Mouse (Mus musculus) lung, adult 2 months (tissue): ENCODE results near the gene Tbc1d30. TPM values are rescaled to one million over a fixed set of nuclear protein-coding genes. Genes with fewer than 3 reads are reported as not detected.

Source experiments
- DNase-seq: peaks from one replicate; pipeline ENCODE4 v3.0.0; 2022
- H3K4me1 ChIP-seq: fragments of 200-500 bp; 2 replicates; pipeline ENCODE4 v1.6.1; 2011; ENCODE audit warnings: low read length; ENCODE audit not compliant: control insufficient read depth, insufficient read depth
- H3K4me3 ChIP-seq: fragments of 200-500 bp; replicated peaks from 2 replicates; pipeline ENCODE3; 2011; ENCODE audit warnings: low read depth, mild to moderate bottlenecking, control low read depth, low read length; ENCODE audit errors: extremely low read depth
- CTCF ChIP-seq: fragments of 200-500 bp; IDR thresholded peaks from 2 replicates; pipeline ENCODE4 v1.5.1; 2011; ENCODE audit warnings: mild to moderate bottlenecking, low read length, control low read depth; ENCODE audit not compliant: insufficient read depth
- POLR2A ChIP-seq: fragments of 200-500 bp; IDR thresholded peaks from 2 replicates; pipeline ENCODE4 v1.6.1; 2011; ENCODE audit warnings: low read depth, mild to moderate bottlenecking, control low read depth, low read length, borderline replicate concordance; ENCODE audit errors: extremely low read depth
- WGBS: fragments of 180-500 bp; shearing (Covaris S2); methylation state at CpG from one replicate; pipeline ENCODE4 v1.1.7; 2018; 5-methylcytosine and 5-hydroxymethylcytosine counted together
- polyA plus RNA-seq: library from polyadenylated mRNA; depleted of rRNA; stranded (reverse); fragments of >200 nt; gene quantifications from 2 replicates; pipeline ENCODE4 v1.2.3, GENCODE M21; 2012; rRNA removed

The Tbc1d30 gene
- polyA plus RNA-seq, 1 experiment = 14.1 TPM

DNA sequence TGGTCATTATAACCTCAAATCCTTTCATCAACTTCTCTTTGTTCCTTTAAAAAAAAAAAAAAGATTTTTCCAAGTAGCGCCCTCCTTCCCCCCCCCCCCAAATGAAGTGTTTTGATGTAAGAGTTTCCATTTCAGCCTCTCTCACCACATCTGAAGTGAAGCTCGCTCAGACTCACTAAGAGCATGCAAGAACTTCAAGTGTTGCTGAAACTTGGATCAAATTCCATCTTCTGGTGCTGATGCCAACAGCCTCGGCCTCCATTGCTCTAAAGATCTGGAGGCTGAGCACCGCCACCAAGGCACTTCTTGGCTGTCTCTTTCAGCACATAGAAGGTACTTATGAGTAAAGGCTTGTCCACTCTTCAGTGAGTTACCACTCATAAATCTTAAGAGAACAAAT is 128.2 kb downstream of the Tbc1d30 start:
- 58% methylated on average over 4 of the region's 4 CpGs for WGBS
- TF ChIP-seq POLR2A = no peak
- no peak for TF ChIP-seq CTCF
- no peak overlapping the region for H3K4me3 ChIP-seq
- H3K4me1 ChIP-seq = no peaks in the 10 kb centered on the region
- no peak for DNase-seq

DNA sequence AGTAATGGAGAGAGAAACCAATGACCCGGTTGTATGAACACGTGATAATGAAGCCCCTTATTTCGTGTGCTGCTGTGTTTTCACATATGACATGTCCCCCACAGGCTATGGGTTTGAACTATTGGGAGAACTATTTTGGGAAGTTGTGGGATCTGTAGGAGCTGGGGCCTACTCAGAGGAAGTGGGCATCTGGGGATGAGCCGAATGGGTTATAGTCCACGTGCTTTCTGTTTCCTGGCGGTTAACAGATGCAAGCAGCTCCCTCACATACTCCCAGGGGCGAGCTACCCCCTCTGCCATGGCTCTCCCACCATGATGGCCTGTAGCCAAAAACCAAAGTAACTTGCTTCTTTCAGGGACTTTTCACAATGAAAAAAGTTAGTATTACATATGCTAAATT is 132.5 kb downstream of the Tbc1d30 start:
- DNase-seq = no peak
- 77% methylated on average over 7 of the region's 7 CpGs for WGBS
- TF ChIP-seq POLR2A = no peak
- TF ChIP-seq CTCF = no peak

DNA sequence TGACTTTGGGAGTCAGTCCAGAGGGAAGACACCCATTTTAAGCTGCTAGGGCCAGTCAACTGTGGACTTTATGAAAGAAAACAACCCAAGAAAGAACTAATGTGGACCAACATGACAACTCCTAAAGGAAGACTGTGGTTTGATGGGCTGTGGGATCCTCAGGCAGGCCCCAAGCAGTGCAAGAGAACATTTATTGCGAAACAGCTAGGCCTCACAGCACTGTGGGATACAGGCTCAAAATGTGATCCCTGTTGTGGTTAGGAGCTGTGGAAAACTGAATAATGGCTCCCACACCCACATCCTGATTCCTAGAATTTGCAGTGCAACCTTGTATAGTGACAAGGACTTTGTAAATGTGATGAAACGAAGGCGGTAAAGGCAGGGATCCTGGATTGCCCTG is 134.3 kb downstream of the Tbc1d30 start:
- Histone ChIP-seq H3K4me3 (no peak overlapping the region), H3K4me1 (no peaks in the 10 kb centered on the region)
- no peak for DNase-seq
- no peak for TF ChIP-seq CTCF
- TF ChIP-seq POLR2A = no peak
- WGBS = 92% methylated on average over 3 of the region's 3 CpGs

More for the DNA sequence above, 132.5 kb downstream of the Tbc1d30 start:
- H3K4me3 ChIP-seq = no peak overlapping the region
- no peaks in the 10 kb centered on the region for H3K4me1 ChIP-seq

Other genes starting within 250 kb of the Tbc1d30 start
- gene Gns, start 13.8 kb upstream of the Tbc1d30 start, polyA plus RNA-seq = 149 and 280 TPM in 2 replicates
- 66.7 and 97.0 TPM in 2 replicates for gene Rassf3, start 125.1 kb upstream of the Tbc1d30 start, polyA plus RNA-seq
- gene Tbk1, start 235.5 kb upstream of the Tbc1d30 start, polyA plus RNA-seq = 8.9 and 20.4 TPM in 2 replicates